Mouse (Mus musculus): Measurements from ENCODE around the gene Gm6525.

Gene Gm6525

DNA sequence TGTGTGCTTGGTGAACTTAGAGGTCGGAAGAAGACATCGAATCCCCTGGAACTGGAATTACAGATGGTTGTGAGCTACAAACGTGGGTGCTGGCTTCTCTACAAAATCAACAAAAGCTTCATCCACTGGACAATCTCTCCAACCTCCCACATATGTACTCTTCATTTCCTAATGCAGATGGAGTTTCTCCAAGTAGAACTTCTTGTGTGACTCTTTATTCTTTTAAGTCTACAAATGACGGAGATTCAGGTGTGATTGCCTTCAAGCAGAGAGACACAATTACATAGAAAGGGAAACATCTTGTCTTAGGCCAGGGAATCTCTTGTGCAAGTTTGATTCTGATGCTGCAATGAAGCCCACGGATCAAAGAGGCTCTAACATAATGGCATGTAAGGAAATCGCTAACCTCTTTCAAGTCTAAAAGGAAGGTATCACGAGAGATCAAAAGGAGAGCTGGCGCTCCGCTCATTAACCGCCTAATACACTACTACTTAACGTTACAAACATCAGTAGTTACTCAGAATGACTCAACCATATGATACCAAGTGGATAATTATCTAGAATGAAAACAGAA is at the start of gene Gm6525:
Gene Gm6525, plus strand, starts transcription at position 524 of the 574 bp plus-strand sequence.
- no peak for DNase-seq

GRCm38 (mm10) chr3:84125704-84126289 is 48.1 kb upstream of the Gm6525 start:
- no peak for DNase-seq

GRCm38 (mm10) chr3:84126721-84127120 is 47.2 kb upstream of the Gm6525 start:
- DNase-seq = no peak

DNA sequence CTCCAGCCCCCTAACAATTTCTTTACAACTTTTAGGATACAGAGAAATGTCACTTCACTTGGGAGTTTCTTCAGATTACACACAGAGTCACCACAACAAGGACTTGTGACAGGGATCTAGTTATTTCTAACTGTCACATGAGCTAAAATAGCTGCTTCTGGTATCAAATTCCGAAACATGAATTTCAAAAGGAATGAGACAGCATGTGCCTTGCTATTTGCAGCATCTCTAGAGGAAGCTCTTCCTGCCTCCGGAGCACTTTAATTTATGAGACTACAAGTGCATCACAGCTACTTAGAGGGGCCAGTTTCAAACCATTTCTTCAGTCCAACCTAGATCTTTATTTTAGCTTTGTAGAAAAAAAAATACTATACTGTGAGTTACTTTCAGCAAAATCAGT is 46.5 kb upstream of the Gm6525 start:
- no peak for DNase-seq

DNA sequence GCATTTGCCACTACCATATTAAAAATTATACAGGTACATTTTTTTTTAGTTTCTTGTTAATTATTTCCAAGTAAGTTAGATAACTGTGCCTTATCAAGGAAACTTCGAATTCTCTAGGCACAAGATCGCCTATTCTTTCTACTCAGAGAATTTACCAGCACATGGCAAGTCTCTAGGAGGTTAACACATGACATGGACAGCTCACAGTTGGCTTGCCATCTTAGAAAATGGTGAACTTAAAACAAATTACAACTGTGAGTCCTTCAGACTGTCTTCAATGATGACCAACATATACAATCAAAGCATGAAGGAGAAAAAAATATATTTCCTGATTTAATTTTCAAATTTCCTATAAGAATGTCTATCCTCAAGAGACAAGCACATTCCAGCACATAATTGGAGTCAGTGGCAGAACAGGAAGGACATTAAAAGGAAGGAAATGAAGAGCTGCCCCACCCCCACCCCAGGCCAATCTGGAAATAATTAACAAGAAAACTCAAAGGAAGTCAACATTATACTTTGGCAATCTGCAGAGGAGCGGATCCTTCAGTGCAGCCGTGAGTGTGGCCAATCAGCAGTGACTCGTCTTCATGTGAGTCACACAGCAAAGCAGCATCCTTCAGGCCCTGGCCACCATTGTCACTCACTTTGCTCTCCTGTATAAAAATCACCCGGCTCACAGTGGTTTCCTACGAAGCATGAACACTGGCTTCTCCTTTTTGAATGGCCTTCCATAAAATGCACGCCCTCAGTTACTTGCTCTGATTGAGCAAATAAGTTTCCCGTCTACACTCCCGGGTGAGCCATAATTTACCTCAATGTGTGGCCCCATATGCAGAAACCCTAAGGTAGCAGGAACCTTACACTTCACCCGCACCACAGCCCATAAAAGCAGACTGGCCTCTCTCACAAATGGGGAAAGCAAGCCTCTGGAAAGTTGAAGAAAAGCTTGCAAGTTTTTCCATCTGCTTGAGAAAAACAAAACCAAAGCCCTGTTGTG is 44.7 kb upstream of the Gm6525 start:
- no peak for DNase-seq

GRCm38 (mm10) chr3:84130776-84131175 is 43.1 kb upstream of the Gm6525 start:
- DNase-seq = no peak

DNA sequence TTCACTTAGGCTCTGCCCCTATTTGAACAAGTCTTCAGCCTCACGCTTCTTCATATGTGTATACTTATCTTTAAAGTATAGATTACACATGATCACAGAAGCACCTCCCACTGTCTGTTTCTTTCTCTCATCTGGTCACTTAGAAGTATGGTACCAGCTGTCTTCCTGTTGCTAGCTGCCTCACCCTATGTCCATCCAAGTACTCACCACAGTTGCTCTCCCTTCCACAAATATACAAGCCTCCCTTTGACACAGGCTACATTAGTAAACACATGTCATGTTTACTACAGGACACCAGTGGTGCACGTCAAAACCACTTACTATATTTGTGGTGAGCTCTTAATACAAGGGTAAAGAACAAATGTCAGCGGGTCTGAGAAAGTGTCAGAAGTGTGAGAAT is 42.5 kb upstream of the Gm6525 start:
- no peak for DNase-seq

DNA sequence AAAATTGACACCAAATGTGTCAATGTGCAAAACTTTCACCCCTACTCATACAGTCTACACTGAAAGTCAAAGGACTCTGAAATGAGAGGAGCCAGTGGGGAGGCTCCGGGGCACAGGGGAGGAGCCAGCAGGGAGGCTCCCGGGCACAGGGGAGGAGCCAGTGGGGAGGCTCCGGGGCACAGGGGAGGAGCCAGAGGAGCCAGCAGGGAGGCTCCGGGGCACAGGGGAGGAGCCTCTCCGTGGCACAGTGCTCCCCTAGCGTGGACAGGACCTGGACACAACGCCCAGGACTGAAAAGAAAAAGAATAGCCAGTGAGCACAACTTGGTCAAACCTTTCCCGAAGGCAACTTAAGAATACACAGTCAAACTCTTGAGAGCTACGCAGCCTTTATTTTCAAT is 38.5 kb upstream of the Gm6525 start:
- DNase-seq = no peak

DNA sequence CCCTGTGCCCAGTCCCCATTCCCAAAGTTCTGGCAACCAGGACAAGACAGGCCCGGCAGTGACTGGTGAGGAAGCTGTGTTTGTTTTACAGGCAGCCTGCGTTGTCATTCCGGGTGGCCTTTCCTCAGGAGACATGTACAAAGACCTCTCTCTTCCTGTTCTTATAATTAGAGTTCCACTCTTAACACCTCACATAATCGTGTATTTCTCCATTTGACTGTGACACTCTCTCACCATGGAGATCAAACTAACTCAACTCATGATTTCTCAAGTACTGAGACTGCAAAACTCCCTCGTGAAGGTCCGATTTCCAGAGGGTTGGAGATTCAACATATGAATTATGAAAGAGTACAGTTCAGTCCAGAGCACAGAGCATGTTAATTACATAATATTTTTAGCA is 38.0 kb upstream of the Gm6525 start:
- no peak for DNase-seq

GRCm38 (mm10) chr3:84136509-84136908 is 37.4 kb upstream of the Gm6525 start:
- DNase-seq = no peak

DNA sequence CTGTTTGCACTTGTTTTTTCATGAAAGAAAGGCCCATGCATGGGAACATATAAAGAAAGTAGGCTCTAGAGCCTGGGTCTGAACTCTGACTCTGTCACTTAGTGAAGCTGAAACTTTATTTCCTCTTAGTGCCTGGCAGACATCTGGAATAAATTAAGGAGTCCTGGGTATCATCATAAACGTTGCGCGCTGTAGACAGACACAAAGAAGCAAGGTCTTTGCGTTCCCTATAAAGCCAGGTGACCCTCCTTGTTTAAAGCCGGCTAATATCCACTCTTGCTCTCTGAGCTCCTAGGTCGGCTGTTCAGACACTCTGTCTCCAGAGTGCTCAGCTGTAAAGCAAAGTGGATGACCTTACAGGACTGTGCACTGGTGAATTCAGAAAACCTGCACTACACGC is 33.0 kb upstream of the Gm6525 start:
- no peak for DNase-seq

- DNase-seq = no peak
These were observed 24.1 kb upstream of the Gm6525 start for GRCm38 (mm10) chr3:84149831-84150230.

DNA sequence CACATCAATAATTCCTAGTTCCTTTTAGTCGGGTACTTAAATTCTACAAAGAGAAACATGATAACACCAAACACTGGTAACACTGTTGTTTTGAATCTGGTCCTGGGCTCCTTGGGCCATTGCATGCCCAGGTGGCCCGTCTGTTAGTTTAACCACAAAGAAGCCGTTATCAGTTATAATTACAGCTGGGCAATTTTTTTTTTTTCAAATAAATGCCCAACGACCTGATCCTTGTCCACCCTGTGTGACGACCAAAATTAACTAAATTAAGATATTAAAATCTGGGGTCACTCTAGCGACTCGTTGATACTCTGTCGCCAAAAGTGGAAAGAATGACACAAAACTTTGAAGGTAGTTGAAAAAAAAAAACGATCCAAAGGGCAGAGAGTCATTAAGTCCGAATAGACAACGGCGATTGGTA is 19.2 kb upstream of the Gm6525 start:
- DNase-seq = no peak

DNA sequence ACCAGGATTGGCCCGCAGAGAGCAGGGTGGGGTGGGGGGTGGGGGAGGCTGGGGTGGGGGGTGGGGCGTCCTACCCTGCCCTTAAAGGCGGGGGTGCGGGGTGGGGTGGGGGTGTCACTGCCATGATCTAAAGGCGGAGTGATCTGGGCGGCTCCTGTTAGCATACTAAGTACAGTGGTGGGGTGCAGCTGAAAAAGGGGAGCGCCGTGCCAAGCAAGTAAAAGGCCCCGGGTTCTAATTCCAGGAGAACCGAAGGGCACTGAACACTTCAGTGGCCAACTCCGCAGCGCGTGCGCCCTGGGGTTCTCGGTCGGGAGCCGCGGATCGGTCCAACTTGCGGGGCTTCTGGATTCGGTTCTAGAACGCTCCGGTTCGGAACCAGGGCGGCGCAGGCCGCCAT is 18.8 kb upstream of the Gm6525 start:
- no peak for DNase-seq

GRCm38 (mm10) chr3:84155558-84156006 is 18.3 kb upstream of the Gm6525 start, which contains the start of gene Mnd1:
Gene Mnd1 (minus strand): TSS chr3:84155786.
- DNase-seq = peak; percentile 95

GRCm38 (mm10) chr3:84156105-84156504 is 17.8 kb upstream of the Gm6525 start:
- no peak for DNase-seq

GRCm38 (mm10) chr3:84157011-84157410 is 16.9 kb upstream of the Gm6525 start:
- DNase-seq = no peak

DNA sequence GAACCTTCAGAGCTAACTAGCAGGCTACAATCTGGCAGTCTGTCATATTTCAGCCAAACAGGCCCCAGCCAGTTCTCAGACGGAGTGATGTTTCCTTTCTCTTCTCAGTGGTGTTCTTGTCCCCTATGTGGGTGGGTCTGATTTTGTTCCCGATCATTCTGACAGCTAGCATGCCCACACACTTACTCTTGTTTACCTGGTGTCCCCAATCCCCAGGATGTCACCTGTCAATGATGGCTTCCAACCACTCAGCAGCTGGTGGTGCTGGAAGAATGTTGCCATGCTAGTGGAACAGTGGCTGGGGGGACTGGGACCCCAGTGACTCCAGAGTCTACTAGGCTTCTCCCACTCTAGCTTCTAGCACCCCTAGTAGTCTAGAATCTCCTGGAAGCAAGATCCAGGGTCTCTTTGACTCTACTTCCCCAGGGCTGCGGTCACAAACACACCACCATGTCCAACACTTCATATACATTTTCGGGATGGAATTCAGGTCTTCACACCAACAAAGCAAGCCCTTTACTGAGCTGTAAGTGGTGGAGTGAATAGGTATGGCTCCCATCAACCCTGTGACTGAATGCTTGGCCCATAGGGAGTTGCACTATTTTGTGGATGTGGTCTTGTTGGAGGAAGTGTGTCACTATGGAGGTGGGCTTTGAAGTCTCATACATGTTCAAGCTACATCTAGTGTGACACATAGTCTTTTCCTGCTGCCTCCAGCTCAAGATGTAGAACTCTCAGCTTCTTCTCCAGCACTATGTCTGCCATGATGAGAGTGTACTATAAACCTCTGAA is 16.1 kb upstream of the Gm6525 start:
- DNase-seq = no peak

DNA sequence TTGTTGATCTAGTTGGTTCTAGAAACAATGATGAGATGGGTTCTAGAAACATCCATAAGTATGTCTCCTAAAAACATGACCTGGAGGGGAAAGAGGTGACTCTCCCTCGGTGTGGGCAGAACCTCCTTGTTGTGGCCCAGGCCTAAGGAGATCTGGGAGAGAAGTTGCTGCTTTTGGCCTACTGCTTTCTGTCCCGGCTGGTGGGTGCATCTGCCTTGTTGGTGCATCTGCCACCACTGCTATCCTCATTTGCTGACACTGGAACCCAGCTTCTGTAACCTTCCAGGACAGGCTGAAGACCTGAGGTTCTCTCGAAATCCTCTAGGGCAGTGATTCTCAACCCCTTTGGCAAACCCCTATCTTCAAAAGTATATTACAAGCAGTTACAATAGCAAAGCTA is 8.5 kb upstream of the Gm6525 start:
- DNase-seq = no peak

GRCm38 (mm10) chr3:84166073-84166472 is 7.8 kb upstream of the Gm6525 start:
- no peak for DNase-seq

DNA sequence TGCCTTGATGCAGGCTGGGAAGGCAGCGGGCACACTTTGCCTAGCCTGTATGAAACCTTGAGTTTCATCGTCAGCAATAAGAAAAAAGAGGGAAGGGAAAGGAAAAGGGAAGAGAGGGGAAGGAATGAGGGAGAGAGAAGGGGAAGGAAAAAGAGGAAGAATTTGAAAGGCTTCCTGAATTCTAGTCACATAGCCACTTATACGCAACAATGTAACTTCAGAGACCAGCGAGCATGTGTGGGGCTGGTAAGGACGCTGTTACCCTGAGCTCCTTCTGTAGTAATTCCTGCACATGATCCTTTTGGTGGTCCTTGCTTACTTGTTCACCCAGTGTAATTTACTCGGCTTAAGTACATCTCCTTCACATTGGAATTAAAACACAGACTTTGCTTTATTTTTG is 5.0 kb upstream of the Gm6525 start:
- no peak for DNase-seq

DNA sequence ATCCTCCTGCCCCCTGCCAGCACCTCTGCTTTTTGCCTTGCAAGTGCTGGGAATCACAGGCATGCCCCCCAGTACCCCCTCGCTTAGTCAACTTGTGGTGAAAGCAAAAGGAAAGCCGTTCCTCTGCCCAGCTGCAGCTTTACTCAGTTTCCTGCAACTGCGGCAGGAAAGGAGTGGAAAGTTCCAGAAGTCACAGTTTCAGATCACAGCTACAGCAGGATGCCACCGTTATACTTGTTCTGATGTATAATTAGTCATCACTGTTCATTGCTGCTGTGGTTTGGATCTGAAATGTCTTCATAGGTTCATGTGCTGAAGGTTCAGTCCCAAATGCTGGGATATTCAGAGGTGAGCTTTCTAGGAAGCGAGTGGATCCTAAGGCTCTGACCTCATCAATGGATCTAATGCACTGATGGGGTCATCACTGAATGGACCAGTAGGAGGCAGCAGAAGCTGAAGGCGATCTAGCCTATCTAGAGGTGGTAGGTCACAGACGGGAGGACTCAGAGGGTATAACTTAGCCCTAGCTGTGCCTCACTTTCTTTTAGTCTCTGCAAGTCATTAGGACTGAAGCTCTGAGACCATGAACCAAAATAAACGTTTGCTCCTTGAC is 4.4 kb upstream of the Gm6525 start:
- DNase-seq = no peak
